Mouse (Mus musculus) kidney, postnatal 10 days (tissue): ENCODE data around the gene Shisa6.
A peak's percentile ranks its signal among the peaks of the same experiment; 100 is the strongest.
"Not testable (repeated sequence)": the region's sequence is repeated elsewhere in the genome, so short reads cannot be mapped to it uniquely, and the experiment has no call there.

Experiments used
- DNase-seq: peaks from one replicate; pipeline ENCODE4 v3.0.0; 2021; ENCODE audit warnings: mixed read lengths

Gene Shisa6

DNA sequence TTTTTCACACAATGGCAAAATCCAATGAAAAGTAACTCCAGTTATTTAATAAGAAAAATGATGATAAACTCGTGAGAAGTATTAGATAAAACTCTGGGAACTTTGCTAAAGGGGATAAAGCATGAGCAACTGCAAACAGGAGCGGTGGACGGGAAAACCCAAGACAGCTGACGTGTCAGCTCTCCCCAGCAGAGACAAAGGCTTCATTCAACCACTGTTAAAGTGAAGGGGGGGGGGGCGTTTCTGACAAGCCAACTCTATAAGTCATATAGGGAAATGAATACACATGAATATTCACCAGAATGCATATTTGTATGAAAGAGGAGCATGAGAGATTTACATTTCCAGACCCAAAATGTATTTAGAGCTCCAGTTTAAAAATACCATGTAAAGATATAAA lies 83.1 kb downstream of the Shisa6 start:
- DNase-seq, result no peak

DNA sequence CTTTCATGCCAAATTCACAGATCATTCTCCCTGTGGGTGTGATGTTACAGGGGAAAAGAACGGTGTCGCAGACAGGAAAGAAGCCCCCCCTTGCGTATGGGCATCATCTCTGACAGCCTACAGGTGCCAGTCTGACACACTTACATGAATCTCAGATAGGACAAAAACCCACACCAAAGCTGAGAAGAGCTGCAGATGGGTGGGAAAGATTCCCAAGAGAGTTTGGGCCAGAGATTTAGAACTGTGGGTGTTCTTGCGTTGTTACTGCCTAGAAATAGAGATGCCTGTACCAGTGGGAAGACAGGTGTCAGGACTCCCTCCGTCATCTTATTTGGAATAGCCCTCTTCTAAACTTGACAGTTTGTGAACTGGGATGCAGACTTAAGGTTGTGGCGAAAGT lies 99.6 kb downstream of the Shisa6 start:
- DNase-seq, result no peak

DNA sequence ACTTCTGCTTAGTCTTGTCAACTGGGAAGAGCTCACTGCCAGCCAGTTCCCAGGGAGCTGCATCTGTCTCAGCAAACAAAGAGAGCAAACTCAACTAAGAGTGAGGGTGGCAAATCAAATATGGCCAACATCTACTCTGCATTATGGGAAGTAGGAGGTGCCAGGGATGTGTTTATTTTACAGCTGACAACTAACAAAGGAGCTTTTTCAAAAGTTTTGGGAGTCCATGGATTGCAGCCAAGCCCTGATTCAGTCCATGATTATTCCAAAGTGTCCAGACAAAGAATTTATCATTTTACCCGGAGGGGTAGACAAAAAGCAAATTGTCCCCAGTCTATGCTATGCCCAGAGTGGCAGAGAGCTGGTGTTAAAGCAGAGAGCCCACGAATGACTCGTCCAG lies 107.5 kb downstream of the Shisa6 start:
- DNase-seq, result no peak

DNA sequence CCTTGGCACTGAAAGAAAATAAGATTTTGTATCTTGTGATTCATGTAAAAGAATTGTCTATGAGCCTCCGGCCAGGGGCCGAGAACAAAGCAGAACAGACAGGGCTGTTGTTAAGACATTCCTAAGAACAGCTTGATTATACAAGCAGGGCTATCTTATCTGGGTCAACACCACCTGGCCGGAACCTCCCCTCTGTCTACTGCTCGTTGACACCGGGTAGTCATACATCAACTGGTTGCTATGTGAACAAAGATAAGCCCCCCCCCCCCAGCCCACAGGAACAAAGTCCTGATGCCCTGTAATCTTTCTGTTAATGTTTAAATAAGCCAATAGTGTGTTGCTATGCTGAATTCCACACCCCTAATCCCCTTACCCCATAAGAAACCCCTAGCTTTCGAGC lies 117.0 kb downstream of the Shisa6 start:
- DNase-seq, result not testable (repeated sequence)

DNA sequence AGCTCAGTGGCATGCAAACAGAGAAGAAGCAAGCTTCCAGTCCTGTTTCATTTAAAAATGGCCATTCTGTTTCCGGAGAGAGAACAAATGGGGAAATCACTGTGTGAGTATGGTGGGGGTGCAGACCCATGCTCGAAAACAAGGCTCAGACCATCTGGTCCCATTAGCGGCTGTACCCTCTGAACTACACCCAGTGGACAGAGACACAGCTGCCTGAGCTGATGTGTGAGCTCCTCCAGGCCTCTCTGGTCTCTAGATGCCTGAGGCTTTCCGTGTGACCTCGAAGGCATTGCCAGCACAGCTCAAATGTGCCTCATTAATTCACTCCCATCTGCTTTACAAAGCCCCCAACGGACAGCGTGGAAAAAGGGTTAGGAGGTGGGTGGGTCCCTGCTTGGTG lies 125.7 kb downstream of the Shisa6 start:
- DNase-seq, result no peak

DNA sequence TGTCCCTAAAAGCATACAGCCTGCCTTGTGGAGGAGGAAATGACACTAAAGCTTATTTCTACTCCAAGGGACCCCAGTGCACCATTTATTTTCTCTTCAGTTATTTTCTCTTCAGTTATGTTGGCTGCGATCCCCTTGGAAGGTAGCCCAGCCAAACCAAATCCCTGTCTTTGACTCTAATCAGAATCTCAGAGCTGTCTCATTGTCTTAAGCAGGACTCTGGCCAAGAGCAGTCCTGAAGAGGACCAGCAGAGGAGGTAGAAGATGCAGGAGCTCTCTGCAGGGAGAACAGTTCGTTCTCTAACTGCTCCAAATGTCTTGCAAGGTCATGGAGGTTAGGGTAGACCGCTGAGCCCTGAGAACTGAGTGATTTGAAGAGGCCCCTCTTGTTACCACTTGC lies 138.2 kb downstream of the Shisa6 start:
- peak; percentile 73 for DNase-seq

DNA sequence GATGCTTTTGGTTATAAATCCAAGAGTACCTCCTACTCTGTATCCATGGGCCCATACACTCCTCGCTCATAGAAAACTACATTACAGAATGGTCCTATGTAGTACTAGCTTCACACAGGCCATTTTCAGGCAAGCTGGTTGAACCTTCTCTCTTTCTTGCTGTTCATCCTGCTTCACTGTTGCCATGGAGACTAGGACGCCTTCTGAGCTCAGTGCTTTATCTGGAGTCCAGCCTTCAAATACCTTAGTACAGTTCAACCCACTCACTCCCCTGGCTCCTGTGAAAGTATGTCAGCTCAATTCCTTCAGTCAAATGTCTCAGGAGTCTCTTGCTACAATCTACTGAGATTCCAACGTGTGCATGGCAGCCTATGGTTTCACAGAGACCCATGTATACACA lies 154.0 kb downstream of the Shisa6 start:
- DNase-seq, result no peak

DNA sequence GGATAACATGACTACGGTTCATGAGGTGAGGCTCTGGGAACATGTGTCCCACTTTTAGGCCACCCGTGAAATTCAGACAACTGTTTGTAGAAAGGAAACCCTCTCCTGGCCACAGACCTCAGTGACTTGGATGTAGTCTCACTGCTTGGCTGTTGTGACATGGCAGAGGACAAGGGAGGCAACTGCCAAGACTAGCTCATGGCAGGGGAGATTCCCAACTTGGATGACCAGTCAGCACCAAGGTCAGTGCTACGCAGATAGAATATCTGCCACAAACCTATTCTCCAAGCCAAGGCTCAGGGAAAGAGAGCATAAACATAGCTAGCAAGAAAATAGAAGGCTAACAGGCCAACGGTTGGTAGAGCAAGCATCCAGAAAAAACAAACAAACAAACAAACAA lies 156.0 kb downstream of the Shisa6 start:
- no peak for DNase-seq

DNA sequence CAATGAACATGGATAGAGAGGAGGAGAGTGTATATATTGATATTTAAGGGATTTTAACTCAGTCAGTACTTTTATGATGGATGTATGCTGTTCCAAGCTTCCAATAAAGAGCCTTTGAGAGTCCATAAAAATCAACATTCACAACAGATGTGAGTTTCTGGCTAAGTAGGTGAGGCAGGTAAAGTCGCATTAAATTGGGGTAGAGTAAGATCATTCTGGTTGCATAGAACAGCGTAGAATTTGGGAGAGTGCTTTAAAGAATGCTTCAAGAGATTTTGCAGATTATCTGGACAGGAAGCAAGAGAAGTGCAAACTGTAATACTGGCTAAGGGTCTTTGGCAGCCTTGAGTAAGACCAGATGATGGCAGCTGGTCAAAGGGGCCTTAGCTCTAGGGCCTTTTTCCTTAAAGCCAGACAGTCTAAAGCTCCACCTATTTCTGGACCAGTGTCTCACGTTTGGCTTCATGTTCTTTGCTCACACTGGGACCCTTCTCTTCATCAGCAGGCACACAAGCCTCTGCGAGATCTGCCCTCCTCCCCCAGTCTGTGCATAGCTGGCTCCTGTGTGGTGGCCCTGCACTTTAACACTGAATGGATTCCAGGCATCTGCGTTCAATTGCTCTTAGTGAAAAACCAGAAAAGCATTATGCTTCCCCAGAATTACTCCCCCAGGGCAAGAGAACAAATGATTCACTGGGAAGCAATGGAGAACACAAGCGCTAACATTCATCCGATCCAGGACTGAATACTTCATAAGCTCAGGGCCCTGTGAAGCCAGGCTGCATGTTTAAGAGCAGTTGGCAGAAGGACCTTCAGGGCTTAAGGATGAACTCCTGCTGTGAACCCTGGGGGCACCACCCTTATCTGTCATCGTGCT lies 158.7 kb downstream of the Shisa6 start:
- DNase-seq, result no peak

DNA sequence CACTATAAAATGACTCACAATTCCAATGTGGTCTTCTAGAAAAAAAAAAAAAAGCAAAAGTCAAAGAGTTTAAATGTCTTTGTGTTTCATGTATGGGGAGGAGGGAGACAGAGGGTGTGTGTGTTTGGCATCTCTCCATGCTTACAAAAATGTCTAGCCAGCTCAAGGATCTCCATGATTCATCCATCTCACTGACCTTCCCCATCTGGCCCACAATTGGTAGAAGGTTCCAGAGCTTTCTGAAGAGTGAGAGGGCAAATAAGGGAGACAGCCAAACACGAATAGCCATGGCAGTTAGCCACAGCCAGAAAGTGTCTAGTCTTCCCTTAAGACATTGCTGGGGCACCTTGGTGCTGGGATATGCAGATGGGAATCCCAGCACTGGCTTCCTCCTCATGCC lies 166.0 kb downstream of the Shisa6 start:
- no peak for DNase-seq

DNA sequence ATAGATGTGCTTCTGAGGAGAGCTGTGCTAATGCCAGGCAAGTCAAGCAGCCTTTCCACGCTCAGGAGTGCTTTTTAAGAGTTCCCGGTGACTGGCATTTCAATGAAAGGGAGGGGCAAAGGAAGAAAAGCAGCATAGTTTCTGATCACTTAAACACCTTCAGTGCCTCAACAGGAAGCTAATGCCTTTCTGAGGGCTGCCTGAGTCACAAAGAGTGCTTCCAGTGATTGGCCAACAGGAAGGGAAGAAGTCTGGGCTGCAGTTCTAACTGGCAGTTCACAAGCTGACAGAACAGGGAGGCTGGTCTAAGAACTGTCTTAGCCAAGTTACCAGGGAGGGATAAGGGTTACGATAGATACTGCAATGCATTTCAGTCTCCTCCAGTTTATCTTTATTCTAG lies 180.9 kb downstream of the Shisa6 start:
- no peak for DNase-seq

DNA sequence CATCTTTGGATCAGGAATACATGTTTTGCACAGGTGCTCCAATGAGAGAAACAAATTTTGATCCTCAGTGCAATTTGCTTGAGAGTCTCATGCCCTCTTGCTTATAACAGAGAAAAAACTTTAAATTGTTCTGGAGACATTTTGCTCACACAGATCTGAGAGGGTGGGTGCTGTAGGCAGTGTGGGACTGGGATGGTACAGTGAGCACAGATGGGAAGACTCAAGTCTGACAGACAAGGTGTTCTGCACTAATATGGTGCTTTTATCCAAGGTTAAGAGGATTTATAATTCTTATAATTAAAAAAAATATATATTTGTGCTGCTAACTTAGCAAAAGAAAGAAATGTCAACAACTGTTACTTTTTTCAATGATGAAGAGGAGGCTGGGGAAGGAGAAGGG lies 189.5 kb downstream of the Shisa6 start:
- no peak for DNase-seq

DNA sequence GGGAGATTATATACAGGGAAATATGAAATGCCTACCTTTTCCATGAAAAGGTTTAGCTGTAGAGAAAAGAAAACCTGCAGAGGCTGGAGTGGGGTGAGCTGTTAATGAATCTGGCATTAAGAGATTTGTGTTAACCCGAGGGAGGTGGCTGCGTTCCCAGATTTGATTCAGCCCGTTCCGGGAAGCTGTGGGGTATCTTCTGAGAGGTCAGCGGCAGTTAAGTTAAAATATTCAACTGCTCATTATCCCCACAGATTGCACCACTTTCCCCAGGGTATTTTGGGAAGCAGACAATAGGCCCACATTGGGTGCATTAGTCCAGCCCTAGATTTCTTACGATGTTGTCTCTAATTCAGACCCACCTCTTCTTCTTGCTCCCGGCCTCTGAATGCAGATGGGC lies 213.0 kb downstream of the Shisa6 start:
- peak; percentile 4 for DNase-seq

DNA sequence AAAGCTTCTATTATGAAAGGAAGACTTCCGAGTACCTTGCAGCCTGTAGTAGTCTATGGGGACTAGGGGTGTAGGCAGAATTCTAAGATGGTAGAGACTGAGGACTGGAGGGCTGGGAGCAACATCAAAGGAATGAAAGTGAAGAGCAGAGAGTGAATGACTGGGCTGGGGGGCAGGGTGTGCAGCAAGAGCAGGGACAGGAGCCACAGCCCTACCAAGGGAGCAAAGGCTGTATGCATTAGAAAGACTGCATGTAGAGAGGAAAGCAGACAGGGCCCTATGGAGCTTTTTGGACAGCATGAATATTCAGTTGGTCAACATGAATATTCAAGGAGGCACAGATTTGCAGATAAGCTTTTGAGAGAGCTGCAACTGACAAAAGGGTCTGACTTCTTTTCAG lies 221.4 kb downstream of the Shisa6 start:
- no peak for DNase-seq

DNA sequence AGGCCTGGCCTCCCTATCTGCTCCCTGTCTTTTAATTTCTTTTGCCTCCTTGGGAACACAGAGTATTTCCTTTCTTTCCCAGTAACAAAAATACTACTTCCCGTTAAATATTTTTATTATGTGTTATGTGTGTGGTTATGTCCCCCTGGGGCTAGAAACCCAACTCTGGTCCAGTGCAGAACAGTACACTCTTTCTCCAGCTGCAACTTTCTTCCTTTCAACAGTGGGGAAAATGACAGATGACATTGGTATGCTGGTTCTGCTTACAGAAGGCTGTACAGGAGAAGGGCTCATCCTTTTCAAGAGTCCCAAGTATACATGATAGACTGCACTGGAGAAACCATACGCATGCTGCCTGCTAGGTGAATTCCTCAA lies 251.1 kb downstream of the Shisa6 start:
- DNase-seq, result no peak

DNA sequence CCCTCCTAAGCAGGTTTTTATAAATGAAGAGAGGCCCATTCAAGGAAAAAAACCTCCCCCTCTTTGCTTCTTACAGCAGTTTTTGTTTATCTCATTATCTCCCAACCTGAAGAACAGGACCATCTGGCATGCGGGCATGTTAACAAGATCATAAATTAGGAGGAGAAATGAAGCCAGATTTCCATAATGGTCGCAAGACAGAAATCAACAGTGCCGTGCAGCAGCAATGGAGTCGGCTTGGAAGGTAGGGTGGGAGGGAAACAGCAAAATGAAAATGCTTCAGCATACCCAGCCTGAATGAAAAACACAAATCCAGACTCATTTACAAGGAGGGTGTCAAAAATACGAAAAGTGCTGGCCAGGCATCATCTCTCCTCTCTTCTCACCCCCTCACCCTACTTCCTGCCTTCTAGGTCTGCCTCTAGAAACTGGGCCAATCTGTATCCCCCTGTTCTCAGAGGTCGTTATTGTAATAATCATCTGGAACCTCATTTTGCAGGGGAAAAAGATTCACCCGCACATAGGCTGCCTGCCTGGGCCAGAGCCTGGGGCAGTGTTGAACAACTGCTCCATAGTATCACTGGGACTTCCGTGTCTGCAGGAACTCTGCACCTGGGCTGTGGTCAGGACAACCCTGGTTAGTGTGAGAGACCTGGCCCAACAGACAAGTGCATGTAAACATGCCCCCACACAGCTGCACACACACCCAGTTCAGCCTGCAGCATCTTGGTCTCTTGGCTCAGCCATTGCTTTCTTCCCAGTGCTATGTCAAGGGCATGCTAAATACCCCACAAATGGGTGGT lies 251.7 kb downstream of the Shisa6 start:
- no peak for DNase-seq

DNA sequence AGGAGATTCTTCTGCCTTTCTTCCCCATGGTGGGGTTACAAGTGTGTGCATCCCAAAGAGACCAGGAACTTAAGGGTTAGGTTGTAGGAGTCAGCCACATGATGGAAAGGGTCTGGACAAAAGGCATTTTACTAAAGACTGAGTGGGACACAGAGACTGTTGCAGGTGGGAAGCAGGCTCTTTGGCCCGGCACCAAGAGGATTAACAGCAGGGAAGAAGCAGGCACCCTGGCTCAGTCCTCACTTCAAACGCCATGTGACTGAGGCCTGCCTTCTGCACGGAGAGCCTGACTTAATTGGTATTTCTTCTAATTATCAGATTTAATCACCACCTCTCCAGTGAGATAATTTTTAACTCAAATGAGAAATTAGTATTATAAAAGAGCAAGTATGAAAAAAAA lies 258.7 kb downstream of the Shisa6 start:
- no peak for DNase-seq

DNA sequence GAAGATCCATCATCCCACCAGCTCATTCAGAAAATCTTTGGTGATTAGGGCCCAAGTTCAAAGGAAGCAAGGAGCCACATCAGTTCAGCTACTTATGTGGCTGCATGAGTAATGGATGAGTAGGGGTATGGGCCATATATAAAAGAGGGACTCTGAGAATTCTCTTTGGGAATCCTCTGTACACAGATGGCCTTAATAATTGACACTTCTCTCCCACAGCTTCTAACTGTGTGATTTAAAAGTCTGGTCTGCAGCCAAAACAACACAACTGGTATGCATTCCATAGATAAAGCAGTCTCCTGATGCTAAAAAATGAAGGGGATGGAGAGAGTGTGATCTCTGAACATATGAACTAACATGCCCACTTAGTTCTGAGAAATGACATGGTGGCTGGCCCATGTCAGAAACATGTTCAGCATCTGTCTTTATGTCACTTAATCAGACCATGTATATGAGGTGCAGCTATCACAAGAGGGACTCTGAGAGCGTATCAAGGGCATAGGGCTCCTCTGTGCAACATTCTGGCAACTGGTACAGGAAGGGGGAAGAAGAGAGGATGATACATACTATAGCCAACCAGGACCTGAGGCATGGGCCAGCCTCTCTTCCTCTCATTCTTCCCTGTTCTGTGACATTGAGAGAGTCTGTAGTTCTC lies 260.3 kb downstream of the Shisa6 start:
- no peak for DNase-seq

DNA sequence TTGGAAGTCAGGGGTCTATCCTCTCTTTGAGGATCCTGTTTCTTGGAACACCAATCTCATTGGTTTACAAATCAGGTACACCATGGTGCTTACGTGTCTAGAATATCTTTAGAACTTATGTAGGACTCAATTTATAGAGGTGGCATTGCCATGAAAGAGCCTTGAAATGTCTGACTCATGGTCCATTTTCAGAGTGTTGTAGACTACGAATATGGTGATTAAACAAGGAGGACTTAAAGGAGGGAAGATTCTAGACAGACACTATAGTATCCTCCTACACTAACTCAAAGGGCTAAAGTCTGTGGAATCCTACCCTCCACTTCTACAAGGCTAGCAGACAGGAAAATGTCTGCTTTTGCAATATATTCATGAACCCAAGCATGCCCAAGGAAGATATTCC lies 265.6 kb downstream of the Shisa6 start:
- DNase-seq, result no peak

DNA sequence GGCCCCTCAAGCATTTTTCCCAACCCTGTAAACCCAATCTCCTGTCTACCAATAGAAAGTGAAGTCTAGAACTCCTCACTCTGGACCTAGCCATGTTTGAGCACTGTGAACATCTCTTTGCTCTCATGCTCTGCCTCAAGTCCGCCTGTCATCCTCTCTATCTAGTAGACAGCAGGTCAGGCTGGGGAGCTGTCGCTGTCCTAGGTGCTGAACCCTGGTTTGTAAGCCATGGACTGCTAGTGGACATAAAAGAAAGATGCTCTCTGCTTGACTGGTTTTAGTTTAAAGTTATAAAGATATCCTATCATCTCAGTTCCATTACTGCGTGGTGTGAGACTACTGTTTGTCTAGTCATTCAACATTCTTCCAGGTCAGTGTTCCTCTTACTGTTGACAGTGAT lies 266.9 kb downstream of the Shisa6 start:
- DNase-seq, result peak; percentile 86

DNA sequence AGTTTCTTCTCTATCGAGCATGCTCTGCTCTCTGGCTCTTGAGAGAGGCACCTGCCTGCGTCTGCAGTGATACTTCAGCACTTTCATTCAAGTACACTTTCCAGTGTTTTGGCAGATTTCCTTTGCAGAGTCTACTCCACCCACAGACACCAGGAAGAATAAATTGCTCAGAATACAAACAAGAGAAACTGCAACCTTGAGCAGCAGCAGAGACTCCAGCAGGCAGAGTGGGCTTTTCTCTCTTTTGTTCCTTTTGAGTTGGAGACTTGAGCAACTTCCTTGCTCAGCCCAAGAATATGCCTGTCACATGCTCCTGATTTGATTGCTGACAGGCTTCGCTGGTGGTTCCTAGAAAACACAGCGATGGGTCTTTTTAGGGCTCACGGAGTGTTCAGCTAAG lies 278.6 kb downstream of the Shisa6 start:
- DNase-seq, result no peak

DNA sequence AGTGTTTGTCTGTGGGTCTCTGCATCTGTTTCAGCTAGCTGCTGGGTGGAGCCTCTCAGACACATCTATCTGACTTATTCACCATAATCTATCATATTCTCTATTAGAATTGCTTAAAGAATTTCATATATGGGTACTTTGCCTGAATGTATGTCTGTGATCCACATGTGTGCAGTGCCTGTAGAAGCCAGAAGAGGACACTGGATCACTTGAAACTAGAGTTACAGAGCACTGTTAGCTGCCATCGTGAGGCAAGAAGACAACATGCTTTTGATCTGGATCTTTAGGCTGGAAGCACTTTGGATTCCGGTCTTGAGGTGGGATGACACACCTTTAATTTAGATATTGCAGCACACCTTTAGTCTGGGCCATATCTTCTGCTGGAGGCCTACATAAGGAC lies 289.2 kb downstream of the Shisa6 start:
- no peak for DNase-seq

DNA sequence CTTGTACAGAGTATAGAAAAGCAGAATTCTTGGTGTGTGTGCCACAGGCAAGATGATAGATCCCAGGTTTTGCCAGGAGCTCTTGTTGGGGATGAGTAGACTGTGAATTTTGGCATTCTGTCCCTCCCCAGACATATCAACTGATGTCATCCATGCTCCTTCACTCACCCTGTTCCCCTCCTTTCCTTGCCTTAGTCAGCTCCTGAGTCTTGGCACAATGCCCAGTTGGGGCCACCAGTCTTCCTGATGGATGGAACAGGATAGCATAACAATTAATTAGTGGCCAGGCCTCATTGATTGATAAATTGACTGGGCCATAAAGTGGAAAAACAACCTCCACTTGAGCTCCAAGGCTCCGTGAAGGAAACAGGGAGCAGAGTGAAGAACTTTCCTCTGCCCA lies 292.9 kb downstream of the Shisa6 start:
- DNase-seq, result peak; percentile 20

DNA sequence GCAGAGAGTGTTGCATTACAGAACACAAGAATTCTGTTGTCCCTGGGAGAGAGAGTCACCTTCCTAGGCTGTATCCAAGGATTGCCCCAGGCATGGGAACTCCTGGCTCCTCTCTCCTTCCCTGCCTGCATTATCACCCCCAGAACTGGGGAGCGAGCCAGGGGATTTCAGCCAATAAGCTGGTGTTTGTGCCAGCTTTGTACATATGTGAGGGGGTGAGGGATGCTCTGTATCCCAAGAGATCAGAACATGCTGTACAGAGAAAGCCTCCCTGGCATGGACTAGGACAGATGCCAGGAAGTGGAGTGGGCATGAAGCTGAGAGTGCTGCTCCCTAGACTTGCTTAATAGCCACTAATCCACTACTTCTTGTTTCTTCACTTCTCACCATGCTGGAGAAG lies 303.6 kb downstream of the Shisa6 start:
- DNase-seq, result no peak
